Mouse (Mus musculus) lung, postnatal 0 days (tissue): ENCODE results near the gene Rmdn2. TPM values are rescaled to one million over a fixed set of nuclear protein-coding genes. Genes with fewer than 3 reads are reported as not detected.
A peak's percentile ranks its signal among the peaks of the same experiment; 100 is the strongest.

Experiments used
- ATAC-seq: fragments of 200-750 bp; cut with Nextera tagmentation; 2 replicates; pipeline ENCODE4 v1.8.0; 2017; ENCODE audit warnings: moderate library complexity
- DNase-seq: peaks from one replicate; pipeline ENCODE4 v3.0.0-alpha.2; 2016; ENCODE audit warnings: low spot score
- H3K27ac ChIP-seq: fragments of 300-500 bp; sonication (generic); 2 replicates; pipeline ENCODE4 v1.5.1; 2014; ENCODE audit warnings: antibody characterized with exemption, mild to moderate bottlenecking, low read length, mixed read lengths
- H3K27me3 ChIP-seq: fragments of 300-500 bp; sonication (generic); replicated peaks from 2 replicates; pipeline ENCODE4 v1.6.1; 2014; ENCODE audit warnings: low read length, mixed read lengths; ENCODE audit not compliant: insufficient read depth
- H3K36me3 ChIP-seq: fragments of 300-500 bp; sonication (generic); 2 replicates; pipeline ENCODE4 v1.6.1; 2014; ENCODE audit warnings: low read length, mixed read lengths; ENCODE audit not compliant: insufficient read depth
- H3K4me1 ChIP-seq: fragments of 300-500 bp; sonication (generic); 2 replicates; pipeline ENCODE4 v1.6.1; 2014; ENCODE audit warnings: antibody characterized with exemption, low read depth, low read length, mixed read lengths; ENCODE audit not compliant: insufficient read depth
- H3K4me2 ChIP-seq: fragments of 300-500 bp; sonication (generic); replicated peaks from 2 replicates; pipeline ENCODE4 v1.6.1; 2014; ENCODE audit warnings: low read depth, mild to moderate bottlenecking, low read length, moderate library complexity, mixed read lengths
- H3K4me3 ChIP-seq: fragments of 300-500 bp; sonication (generic); 2 replicates; pipeline ENCODE4 v1.5.1; 2014; ENCODE audit warnings: low read depth, low read length
- H3K9ac ChIP-seq: fragments of 300-500 bp; sonication (generic); replicated peaks from 2 replicates; pipeline ENCODE4 v1.6.1; 2014; ENCODE audit warnings: low read depth, mild to moderate bottlenecking
- H3K9me3 ChIP-seq: fragments of 300-500 bp; sonication (generic); 2 replicates; pipeline ENCODE4 v1.6.1; 2016; ENCODE audit warnings: low read length, mixed read lengths
- CTCF ChIP-seq: IDR thresholded peaks from 2 replicates; pipeline ENCODE4 v1.5.1; 2016; ENCODE audit warnings: antibody characterized with exemption, mild to moderate bottlenecking
- EP300 ChIP-seq: IDR thresholded peaks from 2 replicates; pipeline ENCODE4 v1.6.1; 2016; ENCODE audit warnings: antibody characterized with exemption, mild to moderate bottlenecking, control low read depth
- WGBS: fragments of 180-500 bp; shearing (Covaris S2); extraction: QIAGEN DNeasy Blood & Tissue Kit; methylation state at CpG from one replicate; pipeline ENCODE4 v1.1.7; 2014; 5-methylcytosine and 5-hydroxymethylcytosine counted together
- polyA plus RNA-seq: library from polyadenylated mRNA; unstranded; fragments of >200 nt; fragmentation: Nextera tagmentation; extraction: Ambion mirVana; gene quantifications from 2 replicates; pipeline ENCODE4 v1.2.1, GENCODE M21; 2015

Gene Rmdn2
- polyA plus RNA-seq, 1 experiment from 2014 or later: 58.1 TPM

GRCm38 (mm10) chr17:79726613-79727012 is 115.0 kb downstream of the Rmdn2 start:
- Histone ChIP-seq H3K9ac (no peak overlapping the region), H3K4me3 (no peak overlapping the region), H3K4me1 (0 out of 2 replicates have a peak, but pooled peaks cover 6% of the 10 kb centered on the region), H3K27me3 (no peaks in the 10 kb centered on the region), H3K36me3 (no peaks in the 10 kb centered on the region), H3K4me2 (no peak overlapping the region), H3K27ac (no peak overlapping the region), H3K9me3 (no peaks in the 10 kb centered on the region)
- 64% methylated on average over 5 of the region's 5 CpGs for WGBS
- no peak for ATAC-seq
- DNase-seq: no peak
- TF ChIP-seq CTCF: no peak
- TF ChIP-seq EP300: no peak

DNA sequence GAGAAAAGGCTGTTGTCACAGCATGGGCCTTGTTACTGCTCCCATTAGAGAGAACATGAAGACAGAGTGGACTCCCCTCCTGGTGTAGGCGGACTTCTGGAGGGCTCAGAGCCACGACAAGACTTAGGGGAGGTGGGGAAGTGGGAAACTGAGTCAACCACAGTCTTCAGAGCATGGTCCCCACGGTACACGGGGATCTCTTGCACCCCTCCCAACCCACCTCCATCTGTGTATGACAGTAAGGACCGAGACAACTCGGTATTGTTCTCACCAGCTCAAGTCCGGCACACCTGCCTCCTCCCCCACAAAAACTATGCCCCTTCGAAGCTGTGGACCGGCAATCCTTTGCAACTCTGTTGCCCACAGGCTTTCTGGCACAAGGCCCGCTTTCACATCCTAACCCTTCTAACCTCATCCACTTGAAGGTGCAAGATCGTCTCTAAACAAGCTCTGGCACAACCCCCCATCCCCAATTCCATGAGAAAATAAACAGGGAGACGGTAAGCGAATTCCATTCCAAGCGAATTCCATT is 116.5 kb downstream of the Rmdn2 start:
- peak overlapping the region; percentile 15; the same call in 1 of the 2 replicates for H3K4me3 ChIP-seq
- no peak overlapping the region for H3K9ac ChIP-seq
- no peak for DNase-seq
- 0 out of 2 replicates have a peak, but pooled peaks cover 6% of the 10 kb centered on the region for H3K4me1 ChIP-seq
- no peaks in the 10 kb centered on the region for H3K9me3 ChIP-seq
- H3K27ac ChIP-seq: no peak overlapping the region
- no peaks in the 10 kb centered on the region for H3K27me3 ChIP-seq
- TF ChIP-seq CTCF (no peak), EP300 (no peak)
- peak overlapping the region; percentile 38 for H3K4me2 ChIP-seq
- ATAC-seq: peak; percentile 37
- 15% methylated on average over 14 of the region's 14 CpGs for WGBS
- H3K36me3 ChIP-seq: no peaks in the 10 kb centered on the region

GRCm38 (mm10) chr17:79728585-79729503 is 117.2 kb downstream of the Rmdn2 start:
- Histone ChIP-seq H3K4me2 (peak overlapping the region; percentile 38), H3K4me1 (0 out of 2 replicates have a peak, but pooled peaks cover 6% of the 10 kb centered on the region), H3K27me3 (no peaks in the 10 kb centered on the region), H3K9ac (no peak overlapping the region), H3K27ac (0 out of 2 replicates have a peak overlapping the region, but pooled peaks have one; percentile 1), H3K4me3 (peak overlapping the region; percentile 15; the same call in 1 of the 2 replicates), H3K9me3 (no peaks in the 10 kb centered on the region), H3K36me3 (no peaks in the 10 kb centered on the region)
- peak; percentile 80 for DNase-seq
- TF ChIP-seq CTCF (no peak), EP300 (peak; percentile 33; the same call in 1 of the 2 replicates)
- peak; percentile 87 for ATAC-seq
- WGBS: 13% methylated on average over 16 of the region's 16 CpGs

GRCm38 (mm10) chr17:79730988-79731387 is 119.3 kb downstream of the Rmdn2 start:
- no peaks in the 10 kb centered on the region for H3K27me3 ChIP-seq
- DNase-seq: no peak
- H3K9me3 ChIP-seq: no peaks in the 10 kb centered on the region
- no peak overlapping the region for H3K27ac ChIP-seq
- H3K9ac ChIP-seq: no peak overlapping the region
- H3K36me3 ChIP-seq: no peaks in the 10 kb centered on the region
- no peak overlapping the region for H3K4me3 ChIP-seq
- 0 out of 2 replicates have a peak, but pooled peaks cover 6% of the 10 kb centered on the region for H3K4me1 ChIP-seq
- WGBS: 28% methylated on average over 8 of the region's 8 CpGs
- no peak for ATAC-seq
- TF ChIP-seq EP300: no peak
- TF ChIP-seq CTCF: no peak
- no peak overlapping the region for H3K4me2 ChIP-seq

DNA sequence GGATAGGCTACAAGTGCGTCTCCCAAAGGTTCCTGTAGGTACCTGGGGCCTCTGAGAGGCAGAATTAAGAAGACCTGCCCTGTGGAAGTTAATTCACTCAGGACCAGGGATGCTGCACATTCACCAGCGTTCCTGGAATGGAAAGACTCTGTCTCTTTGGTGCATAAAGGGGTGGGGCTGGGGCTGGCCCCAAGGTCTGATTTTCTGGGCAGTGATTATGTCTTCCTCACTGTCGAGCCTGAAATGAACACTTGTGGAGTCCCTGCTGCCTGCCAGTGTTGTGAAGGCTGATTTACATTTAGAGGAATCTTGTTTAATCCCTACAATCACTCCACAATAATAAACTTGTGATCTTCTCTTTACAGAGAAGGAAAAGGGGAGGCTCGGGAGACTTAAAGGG is 121.4 kb downstream of the Rmdn2 start:
- DNase-seq: no peak
- no peaks in the 10 kb centered on the region for H3K9me3 ChIP-seq
- H3K36me3 ChIP-seq: no peaks in the 10 kb centered on the region
- H3K27ac ChIP-seq: no peak overlapping the region
- H3K27me3 ChIP-seq: no peaks in the 10 kb centered on the region
- 0 out of 2 replicates have a peak, but pooled peaks cover 6% of the 10 kb centered on the region for H3K4me1 ChIP-seq
- WGBS: 54% methylated on average over 4 of the region's 4 CpGs
- H3K4me2 ChIP-seq: no peak overlapping the region
- H3K9ac ChIP-seq: no peak overlapping the region
- no peak overlapping the region for H3K4me3 ChIP-seq
- no peak for TF ChIP-seq CTCF
- no peak for TF ChIP-seq EP300
- ATAC-seq: no peak

- Histone ChIP-seq H3K4me1 (no peaks in the 10 kb centered on the region), H3K4me3 (no peak overlapping the region), H3K36me3 (no peaks in the 10 kb centered on the region), H3K4me2 (no peak overlapping the region), H3K9me3 (no peaks in the 10 kb centered on the region), H3K9ac (no peak overlapping the region), H3K27ac (no peak overlapping the region), H3K27me3 (no peaks in the 10 kb centered on the region)
- TF ChIP-seq EP300: no peak
- no peak for TF ChIP-seq CTCF
- ATAC-seq (no peak), DNase-seq (peak; percentile 10)
- 71% methylated on average over 3 of the region's 3 CpGs for WGBS
Measured at GRCm38 (mm10) chr17:79737598-79737997, 125.9 kb downstream of the Rmdn2 start.
